Mouse (Mus musculus): Measurements from ENCODE around the gene Osbpl2. TPM values are rescaled to one million over a fixed set of nuclear protein-coding genes. Genes with fewer than 3 reads are reported as not detected.
A peak's percentile ranks its signal among the peaks of the same experiment; 100 is the strongest.

Gene Osbpl2
- 10 to 100 TPM; 27.7 to 32.1 TPM for total RNA-seq (2021)
- long read RNA-seq, experiment 1, transcript Osbpl2-201 (14 exons, 2,805 nt), result major isoform, 46 of 83 reads
- long read RNA-seq, experiment 1, partial matches to known transcripts, result 18 of 83 reads
- long read RNA-seq, experiment 1, other reads (novel, unspliced or antisense), result 17 of 83 reads
- long read RNA-seq, experiment 2, transcript Osbpl2-201 (14 exons, 2,805 nt), result major isoform, 45 of 71 reads
- long read RNA-seq, experiment 2, partial matches to known transcripts, result 10 of 71 reads
- long read RNA-seq, experiment 2, other reads (novel, unspliced or antisense), result 16 of 71 reads

DNA sequence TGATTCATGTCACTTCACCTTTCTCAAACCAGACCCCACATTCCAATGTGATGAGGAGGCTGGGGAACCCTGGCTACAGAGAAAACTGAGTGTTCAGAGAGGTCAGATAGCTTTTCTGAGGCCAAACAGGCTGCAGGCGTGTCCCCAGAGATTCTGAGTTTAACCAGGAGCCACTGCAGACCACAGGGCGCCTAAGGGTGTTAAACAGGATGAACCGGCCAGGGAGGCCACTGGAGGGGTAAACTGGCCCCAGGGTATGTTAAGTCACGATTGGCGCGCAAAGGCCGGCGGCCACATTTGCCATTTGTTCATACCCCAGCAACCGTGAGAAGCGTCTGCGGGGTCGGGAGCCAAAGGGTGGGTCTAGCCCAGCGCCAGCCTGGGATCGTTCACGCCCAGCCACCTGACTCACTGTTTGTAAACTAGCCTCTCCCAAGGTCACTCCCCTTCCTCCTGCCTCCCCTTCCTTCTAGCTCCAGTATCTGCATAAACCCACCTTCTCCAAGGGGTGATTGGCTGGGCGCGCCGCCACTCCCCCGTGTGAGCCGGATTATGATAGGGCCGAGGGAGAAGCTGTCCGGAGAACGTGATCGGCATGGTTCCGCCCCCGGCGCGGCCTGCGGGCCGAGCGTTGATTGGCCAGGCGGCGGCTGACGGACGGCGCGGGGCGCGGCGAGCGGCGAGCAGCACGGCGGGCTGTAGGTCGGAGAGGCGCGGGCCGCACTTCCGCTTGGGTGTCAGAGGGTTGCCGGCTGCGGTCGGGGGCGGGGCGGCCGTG lies at the start of gene Osbpl2:
Gene Osbpl2, plus strand, starts transcription at position 646 of the 778 bp plus-strand sequence.
- peak; percentile 99 to 100 for DNase-seq (ENCODE audit: low spot score in 2 of 2)

DNA sequence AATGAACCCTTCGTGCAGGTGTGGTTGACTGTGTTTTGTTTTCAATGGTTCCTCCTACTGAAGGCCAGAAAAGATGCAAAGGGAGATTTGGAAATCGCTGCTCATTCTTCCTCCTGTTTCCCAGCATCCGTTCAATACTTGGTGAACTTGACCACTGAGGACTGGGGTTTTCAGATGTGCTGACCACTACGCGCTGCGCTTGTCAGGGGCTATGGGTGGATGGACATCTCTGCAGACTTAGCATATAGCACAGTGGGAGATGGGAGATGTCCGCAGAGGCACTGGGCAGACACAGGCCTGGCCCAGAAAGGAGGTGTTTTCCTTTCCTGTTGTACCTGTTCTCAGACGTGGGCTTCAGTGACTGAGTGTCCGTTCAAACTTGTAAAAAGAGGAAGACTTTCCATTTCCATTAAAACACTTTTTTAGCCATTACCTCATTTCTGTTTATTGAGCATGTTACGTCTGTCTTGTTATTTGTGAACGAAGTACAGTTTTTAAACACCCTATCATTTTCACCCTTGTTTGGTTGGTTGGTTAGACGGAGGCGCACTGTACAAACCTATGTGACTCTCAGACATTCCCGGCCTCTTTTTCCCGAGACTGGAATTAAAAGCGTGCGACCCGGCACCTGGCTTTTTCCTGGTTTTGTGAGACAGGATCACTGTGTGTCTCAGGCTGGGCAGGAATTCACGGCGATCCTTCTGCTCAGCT lies 49.2 kb upstream of the Osbpl2 start:
- DNase-seq (ENCODE audit: low spot score in 2 of 2), result no peak

DNA sequence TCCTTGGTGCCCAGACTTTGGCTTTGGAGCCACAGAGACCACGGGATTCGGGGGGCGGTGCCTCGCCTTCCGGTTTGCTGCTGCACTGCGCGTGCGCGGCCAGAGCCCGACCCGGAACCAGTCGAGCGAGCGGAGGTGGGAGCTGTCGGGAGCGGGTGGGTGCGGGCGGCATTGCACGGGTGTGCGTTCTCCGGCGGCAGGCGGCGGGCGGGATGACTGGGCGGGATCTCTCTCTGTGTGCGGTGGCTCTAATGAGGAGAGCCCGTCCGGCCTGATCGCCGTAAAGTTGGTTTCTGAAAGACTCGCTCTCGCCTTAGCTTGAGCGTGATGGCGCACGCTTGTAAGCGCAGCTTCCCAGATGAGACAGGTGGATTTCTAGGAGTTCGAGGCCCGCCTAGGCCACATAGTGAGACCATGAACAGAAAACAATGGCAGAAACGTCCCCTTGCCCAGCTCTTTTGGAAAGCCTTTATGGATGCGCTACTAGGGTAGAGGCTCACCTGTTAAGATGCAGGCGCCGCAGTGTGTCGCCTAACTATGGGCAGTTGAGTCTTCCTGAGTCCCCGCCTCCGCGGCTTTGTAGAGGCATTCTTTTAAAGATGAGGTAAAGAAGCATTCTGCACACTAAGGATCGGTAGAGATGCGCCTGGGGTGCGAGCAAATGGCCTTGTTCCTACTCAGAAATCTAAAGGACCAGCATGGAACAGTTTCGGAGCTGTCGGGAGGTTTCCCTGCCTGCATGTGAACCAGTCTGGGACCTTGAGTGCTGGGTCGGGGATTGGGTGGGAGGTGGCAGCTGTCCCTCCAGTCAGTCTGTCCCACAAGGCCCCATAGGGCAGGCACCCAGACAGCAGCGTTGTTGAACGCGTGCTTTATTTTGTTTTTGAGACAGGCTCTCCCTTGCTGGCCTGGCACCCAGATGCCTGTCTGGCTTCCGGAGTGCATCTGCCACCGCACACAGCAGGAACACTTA lies 48.3 kb upstream of the Osbpl2 start, which contains the start of gene Mtg2:
Gene Mtg2, plus strand, starts transcription at position 108 of the 973 bp plus-strand sequence.
- DNase-seq (ENCODE audit: low spot score in 2 of 2), result peak; percentile 96

DNA sequence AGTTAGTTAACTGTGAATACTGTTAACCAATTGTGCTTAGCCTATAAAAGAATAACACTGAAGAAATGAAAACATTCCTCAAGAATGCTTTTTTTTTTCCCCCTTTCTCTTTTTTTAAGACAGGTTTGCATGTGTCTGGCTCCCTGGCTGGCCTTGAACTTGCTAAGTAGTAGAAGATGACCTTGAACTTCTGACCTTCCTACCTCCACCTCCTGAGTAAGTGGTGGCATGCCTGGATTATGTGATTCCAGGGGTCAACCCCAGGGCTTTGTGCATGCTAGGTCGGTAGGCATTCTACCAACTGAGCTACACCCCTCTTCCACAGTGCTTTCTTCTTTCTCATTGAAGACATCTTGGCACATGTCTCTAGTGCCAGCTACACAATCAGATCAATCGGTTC lies 47.4 kb upstream of the Osbpl2 start:
- no peak for DNase-seq (ENCODE audit: low spot score in 2 of 2)

DNA sequence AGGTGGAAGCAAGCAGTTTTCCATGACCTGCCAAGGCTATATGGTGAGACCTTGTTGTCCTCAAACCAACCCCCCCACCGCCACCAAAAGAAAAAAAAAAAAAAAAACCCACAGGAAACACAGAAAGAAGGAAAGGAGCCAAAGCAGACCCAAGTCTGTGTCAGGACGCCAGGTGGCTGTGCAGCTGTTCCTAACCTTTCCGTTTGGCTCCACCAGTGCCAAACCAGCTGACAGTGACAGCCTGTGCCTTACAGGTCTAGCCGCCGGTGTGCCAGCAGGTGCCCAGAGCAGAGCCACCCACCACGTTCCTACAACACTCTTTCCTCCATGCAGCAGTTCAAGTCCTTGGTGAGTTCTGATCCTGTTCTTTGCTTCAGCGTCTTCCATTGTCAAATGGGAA lies 46.2 kb upstream of the Osbpl2 start:
- no peak for DNase-seq (ENCODE audit: low spot score in 2 of 2)

DNA sequence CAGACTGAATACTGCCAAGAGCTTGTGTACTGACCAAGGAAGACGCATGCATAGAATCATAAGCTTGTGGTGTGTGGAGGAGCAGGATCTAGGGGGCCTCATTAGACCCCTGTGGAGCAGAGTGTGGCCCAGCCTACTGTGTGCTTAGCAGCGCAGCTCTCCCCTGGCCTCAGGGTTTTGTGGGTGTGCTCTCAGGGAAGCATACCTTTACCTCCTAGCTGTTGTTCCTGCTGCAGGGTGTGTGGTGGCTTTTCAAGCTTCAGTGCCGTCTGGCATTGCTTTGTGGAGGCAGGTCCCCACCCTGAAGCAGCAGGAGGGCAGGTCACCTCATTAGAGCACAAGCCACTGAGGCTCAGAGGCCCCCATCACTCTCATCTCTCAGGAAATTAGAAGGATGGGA lies 41.5 kb upstream of the Osbpl2 start:
- DNase-seq (ENCODE audit: low spot score in 2 of 2), result no peak

DNA sequence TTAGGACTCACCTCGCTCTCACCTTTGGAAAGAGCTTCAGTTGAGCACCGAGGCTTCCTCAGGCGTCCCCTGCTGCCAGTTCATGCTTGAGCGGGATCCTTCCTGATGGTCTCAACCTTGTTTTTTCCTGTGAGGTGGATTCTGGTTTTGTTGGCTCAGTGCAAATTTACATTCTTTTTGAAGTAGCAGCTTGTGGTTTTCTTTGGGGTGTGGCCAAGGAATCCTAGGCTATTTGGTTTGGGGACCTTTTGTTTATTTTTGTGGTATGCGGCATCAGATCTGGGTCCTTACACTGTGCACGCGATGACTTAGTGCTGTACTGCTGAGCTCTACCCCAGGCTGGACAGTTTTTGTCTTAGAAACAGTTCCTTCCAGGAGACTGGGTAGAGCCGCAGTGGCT lies 38.4 kb upstream of the Osbpl2 start:
- no peak for DNase-seq (ENCODE audit: low spot score in 2 of 2)

DNA sequence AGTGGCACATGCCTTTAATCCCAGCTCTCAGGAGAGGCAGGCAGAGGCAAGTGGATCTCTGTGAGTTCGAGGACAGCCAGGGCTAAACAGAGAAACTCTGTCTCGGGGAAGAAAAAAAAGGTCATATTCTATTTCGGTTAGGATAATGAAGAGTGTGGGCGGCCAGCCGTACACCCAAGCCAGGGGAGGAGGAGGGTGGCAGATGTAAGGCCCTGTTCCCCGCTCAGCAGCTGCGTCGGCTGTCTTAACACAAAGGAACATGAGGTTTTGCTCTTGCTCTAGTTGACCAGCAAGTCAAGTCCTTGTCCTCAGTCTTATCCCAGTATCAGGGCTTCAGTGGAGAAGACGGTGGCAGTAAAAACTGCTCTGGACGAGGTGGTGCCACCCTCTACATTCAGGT lies 36.0 kb upstream of the Osbpl2 start:
- no peak for DNase-seq (ENCODE audit: low spot score in 2 of 2)

DNA sequence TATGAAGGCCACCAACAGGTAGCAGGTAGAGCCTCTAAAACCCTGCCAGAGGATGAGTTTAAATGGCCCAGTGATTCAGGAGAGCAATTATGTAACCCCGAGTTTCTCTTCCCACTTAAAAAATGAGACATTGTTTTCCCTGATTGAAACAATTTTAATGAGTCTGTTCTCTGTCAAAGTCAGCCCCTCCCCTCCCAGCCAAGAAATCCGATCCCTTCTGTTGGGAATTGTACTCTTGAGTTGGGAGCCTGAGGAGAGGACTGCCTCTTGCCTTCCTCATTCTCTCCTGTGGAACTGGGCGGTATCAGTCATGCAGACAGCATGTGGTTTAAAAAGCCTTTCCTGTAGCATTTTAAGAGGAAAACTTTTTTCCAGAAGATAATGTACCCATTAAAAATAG lies 34.5 kb upstream of the Osbpl2 start:
- no peak for DNase-seq (ENCODE audit: low spot score in 2 of 2)

DNA sequence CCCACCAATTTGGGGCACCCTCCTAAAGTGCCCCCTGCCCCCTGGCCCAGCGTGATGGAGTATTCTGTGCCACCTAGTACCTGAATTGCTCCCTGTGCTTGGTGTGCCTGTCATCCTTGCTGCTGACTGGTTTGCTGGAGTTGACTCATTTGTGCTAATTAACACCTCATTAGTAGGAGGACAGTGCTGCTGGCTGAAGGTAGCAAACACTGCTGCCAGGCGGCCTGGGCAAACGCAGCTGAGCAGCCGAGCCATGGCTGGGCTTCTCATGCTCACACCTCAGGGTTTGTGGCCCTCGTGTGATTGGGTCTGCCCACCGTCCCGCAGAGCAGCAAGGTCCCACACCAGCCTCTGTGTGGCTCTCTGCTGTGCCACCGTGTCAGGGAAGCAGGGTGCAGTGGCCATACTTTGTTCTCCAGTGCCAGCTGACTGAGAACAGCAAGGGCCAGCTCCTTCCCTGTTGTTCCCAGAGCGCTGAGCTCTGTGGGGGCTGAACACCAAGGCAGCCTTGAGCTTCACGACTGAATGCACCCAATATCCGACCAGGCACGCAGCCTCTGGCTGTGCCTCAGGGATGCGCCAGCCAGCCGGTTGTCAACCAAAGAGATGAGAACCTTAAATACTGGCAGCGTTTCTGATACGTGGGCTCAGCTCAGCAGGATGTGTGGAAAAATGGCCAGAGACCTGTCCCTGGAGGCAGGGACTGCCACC lies 33.0 kb upstream of the Osbpl2 start:
- DNase-seq (ENCODE audit: low spot score in 2 of 2), result no peak

DNA sequence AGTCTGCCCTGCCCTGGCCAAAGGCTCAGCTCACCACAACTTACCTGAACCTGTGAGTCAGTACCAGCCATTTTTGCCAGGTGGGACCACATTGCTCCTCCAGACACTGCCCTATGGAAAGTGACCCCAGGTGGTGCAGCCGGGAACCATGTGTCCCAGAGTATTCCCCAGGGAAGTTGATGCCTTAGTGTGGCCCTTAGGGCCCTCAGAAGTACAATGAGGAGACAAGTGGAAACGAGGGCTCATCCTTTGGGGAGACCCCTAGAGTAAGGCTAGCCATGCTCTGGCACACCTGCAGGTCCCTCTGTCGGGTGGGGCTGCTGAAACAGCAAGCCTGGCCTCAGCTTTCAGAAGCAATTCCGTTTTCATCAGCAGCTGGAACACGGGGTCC lies 32.5 kb upstream of the Osbpl2 start:
- no peak for DNase-seq (ENCODE audit: low spot score in 2 of 2)

DNA sequence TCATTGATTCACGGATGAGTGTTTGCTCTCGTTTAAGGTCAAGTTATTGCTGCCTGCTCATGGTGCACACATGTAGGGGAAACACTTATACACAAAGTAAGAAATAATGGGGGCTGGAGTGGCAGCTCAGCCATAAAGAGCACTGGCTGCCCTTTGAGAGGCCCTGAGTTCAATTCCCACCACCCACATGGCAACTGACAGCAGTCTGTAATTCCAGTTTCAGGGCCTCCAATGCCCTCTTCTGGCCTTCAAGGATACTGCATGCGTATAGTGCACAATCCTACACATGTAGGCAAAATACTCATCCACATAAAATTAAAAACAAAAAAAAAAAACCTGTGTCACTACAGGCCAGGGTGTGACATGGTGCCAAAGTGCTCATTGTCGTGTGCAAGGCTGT lies 31.6 kb upstream of the Osbpl2 start:
- no peak for DNase-seq (ENCODE audit: low spot score in 2 of 2)

DNA sequence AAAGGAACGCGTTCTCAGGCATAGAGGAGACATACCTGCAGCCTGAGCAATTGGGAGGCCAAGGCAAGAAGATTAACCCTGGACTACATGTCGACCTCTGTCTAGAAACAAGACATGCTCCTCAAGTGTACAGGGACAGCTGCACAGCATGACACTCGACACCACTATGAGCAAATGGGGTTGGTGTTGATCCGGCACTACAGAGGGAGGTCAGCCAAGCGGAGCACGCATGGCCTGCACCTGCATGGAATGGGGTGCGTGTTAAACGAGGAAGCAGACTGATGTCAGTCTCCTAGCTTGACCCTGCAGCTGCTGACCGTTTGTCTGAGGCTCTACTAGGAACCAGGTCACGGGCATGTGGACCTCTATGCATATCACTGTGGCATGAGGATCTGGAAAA lies 28.8 kb upstream of the Osbpl2 start:
- DNase-seq (ENCODE audit: low spot score in 2 of 2), result no peak

DNA sequence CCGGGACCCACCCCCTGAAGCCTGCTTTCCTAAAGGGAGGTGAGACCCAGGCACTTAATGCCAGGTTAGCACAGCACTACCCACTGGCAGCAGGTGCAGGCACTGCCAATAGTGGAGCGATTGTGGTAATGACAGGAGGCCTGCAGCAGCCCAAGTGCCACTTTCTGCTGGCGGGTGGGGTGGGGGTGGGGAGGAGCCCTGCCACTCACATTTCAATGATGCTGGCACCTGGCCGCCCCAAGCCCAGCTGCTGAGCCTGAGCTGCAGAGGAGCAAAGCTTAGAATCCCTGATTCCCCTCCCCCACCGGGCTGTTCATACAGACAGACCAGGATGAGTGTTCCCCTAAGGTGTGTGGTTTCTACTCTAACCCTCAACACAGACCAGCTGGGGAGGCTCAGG lies 23.4 kb upstream of the Osbpl2 start:
- DNase-seq (ENCODE audit: low spot score in 2 of 2), result no peak

DNA sequence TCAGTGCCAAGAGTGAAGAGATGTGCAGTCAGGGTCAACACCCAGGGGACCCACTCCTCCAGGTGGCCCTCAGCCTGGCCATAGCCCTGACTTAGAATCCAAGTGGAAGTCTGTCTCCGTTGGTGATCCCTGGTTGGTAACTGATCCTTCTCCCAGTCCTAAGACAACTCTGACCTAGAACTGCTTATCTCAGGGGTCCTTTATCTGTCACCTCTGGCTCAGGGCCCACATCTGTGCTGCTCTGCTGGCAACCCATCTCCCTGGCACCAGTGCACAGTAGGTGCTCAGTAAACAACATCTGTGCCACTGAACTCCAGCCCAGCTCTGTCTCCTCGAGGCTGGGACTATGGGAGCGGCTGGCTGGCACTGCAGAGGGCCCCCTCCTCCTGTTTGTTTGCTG lies 21.5 kb upstream of the Osbpl2 start:
- DNase-seq (ENCODE audit: low spot score in 2 of 2), result no peak

DNA sequence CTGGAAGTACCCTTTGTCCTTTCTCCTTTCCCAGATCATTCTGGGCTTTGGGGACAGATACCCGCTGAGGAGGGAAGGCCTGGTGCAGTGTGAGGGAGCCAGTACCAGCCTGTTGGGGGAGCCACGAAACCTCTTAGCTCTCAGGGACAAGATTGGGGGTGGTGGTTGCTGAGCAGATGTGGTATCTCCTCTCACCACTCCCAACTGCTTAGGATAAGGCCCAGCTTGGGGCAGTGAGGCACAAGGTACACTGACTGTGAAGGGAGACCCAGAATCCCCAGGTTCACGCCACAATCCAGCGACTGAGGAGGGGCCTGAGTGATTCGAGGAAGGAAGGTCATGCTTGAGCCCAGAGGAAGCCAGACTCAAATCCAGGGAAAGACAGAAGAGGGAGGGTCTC lies 20.9 kb upstream of the Osbpl2 start:
- DNase-seq (ENCODE audit: low spot score in 2 of 2), result no peak

DNA sequence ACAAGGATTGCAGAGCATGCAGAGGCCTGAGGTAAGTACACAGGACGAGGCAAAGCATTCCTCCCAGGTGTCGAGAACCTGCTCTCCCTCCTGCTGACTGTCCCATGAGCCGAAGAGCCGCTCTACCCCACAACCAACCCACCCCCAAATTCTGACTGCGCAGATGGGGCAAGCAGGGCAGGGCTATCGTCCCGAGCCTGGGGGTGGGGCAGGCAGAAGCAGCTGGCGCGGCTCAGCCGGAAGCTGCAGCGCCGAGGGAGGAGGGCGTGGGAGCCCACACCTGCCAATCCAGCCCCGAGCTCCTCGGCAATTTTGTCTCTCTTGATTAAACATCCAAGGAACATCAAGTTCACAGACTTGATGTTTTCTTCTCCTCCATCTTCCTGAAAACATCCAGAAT lies 19.6 kb upstream of the Osbpl2 start:
- no peak for DNase-seq (ENCODE audit: low spot score in 2 of 2)

DNA sequence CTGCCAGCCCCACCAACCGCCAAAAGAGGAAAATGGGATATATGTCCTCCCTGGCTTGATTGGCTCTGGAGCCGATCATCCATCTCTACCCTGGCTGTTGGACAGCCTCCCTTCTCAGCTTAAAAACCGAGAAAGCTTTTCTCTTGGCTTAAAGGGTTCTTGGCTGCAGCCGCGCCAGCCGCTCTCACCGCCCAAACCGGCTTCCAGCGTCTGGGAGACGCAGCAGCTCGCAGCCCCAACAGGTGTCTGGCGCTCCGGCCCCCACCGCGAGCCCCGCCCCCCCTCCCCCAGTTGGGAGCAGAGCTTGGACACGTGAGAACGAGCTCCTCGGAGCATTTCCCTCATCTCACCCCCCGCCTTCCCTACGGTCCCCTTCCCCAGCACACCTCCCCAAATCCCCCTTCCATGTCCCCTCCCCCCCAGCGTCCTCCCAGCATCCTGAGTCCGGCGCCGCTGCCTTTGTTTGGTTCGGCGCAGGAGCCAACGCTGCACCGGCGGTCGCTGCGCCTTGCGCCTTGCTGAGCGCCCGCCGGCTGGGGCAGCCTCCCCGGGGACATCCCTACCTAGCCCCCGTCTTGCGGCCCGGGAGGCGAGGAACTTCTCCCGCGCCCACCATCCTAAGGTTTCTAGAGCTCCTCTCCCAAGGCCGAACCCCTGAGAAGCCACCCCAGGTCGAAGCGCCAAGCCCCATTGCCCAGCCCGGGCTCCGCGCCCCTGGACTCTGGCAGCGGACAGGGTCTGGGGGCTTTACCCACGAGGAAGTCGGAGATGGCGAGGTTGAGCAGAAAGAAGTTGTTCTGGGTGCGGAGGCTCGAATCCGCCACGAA lies 15.7 kb upstream of the Osbpl2 start:
- DNase-seq (ENCODE audit: low spot score in 2 of 2), result no peak

DNA sequence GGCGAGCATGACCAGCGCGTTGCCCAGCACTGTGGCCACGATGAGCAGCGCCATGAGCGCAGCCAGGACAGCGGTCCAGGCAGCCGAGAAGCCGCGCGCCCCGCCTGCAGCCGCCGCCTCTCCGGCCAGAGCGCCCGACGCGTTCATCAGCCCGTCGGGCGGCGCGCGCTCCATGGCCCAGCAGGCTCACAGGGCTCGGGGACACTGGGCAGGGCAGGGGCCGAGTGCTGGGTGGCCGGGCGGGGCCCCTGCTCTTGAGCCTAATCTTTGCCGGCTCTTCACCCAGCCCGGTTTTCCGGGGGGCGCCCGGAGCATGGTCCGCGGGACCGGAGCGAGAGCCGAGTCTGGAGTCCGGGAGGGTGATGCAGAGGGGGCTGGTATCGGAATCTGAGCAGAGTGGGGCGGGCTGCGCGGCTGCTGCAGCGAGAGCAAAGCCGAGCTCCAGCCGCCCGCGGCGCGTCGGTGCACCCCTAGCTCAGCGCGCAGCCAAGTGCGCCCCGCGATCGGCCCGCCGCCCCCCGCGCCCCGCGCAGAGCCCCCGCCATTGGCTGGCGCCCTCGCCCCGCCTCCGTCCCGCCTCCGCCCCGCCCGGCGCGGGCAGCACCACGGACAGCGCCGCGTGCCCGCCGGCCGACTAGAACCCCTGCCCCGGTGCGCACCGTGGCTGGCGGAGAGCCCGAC lies 15.0 kb upstream of the Osbpl2 start, which contains the start of gene Hrh3:
Gene Hrh3, minus strand, starts transcription at position 511 of the 681 bp plus-strand sequence.
- DNase-seq (ENCODE audit: low spot score in 2 of 2), result peak; percentile 62 to 76

Measured in gastrocnemius, postnatal 4 days (tissue).